Comparison of ENCODE assay signal across 8 mouse cellular contexts in genomic region chr3:138753182-138753885, GRCm38 (mm10). TPM values are rescaled to one million over a fixed set of nuclear protein-coding genes. Genes with fewer than 3 reads are reported as not detected.
A peak's percentile ranks its signal among the peaks of the same experiment; 100 is the strongest.
DNase-seq lines count a peak whose midpoint lies in the region; ATAC-seq and TF ChIP-seq lines count a peak whose summit lies in the region.

No protein-coding gene starts in this region.

- DNase-seq in left cerebral cortex, adult 2 months (ENCODE audit: extremely low spot score in 1 of 2, low spot score in 2 of 2), result no peak
- no peak for DNase-seq in left cerebral cortex, postnatal 10 days (ENCODE audit: extremely low spot score in 1 of 2, low spot score in 2 of 2)
- peak; percentile 76 for DNase-seq in cerebellum, adult 11-12 months
- DNase-seq in liver, embryonic 11.5 days (ENCODE audit: low spot score), result no peak
- peak; percentile 18 for DNase-seq in splenic B cell, adult 2 months (ENCODE audit: low read depth, low spot score)
- no peak for DNase-seq in thymus, postnatal 14 days
- DNase-seq in urinary bladder, postnatal 4 days (ENCODE audit: low spot score in 2 of 2), result no peak

- H3K4me3 ChIP-seq in left cerebral cortex, adult 2 months, result peak overlapping the region; percentile 19; the same call in 1 of the 2 replicates
- no peak overlapping the region for H3K4me3 ChIP-seq in forebrain, embryonic 13.5 days
- no peak overlapping the region for H3K4me3 ChIP-seq in liver, embryonic 11.5 days (ENCODE audit: low read depth, low read length)

- no peak for TF ChIP-seq CTCF in left cerebral cortex, adult 2 months (IDR thresholded peaks at IDR 0.05)

- intact Hi-C loops in left cerebral cortex, adult 2 months (cut with DNase I), result no loop called here
- intact Hi-C loops in left cerebral cortex, postnatal 10 days (cut with DNase I), result no loop called here

- H3K9ac ChIP-seq in forebrain, embryonic 13.5 days, result peak overlapping the region; percentile 12
- H3K9ac ChIP-seq in liver, embryonic 11.5 days (ENCODE audit: low read depth, low read length), result no peak overlapping the region; the same call in 1 of the 2 replicates

- no peaks in the 10 kb centered on the region for H3K27me3 ChIP-seq in forebrain, embryonic 13.5 days
- H3K27me3 ChIP-seq in liver, embryonic 11.5 days (replicated peaks; ENCODE audit: control insufficient read depth, insufficient read depth, low read length), result no peaks in the 10 kb centered on the region
- no peaks in the 10 kb centered on the region for H3K27me3 ChIP-seq in splenic B cell, adult 2 months (ENCODE audit: control insufficient read depth, insufficient read depth, low read length, poor library complexity, severe bottlenecking)

- no peaks in the 10 kb centered on the region for H3K9me3 ChIP-seq in forebrain, embryonic 13.5 days (replicated peaks)
- no peaks in the 10 kb centered on the region for H3K9me3 ChIP-seq in liver, embryonic 11.5 days (ENCODE audit: control insufficient read depth, low read length)

- WGBS in forebrain, embryonic 13.5 days, result 48% methylated on average over 12 of the region's 12 CpGs
- 14% methylated on average over 12 of the region's 12 CpGs for WGBS in liver, embryonic 11.5 days

- no peak overlapping the region for H3K4me2 ChIP-seq in forebrain, embryonic 13.5 days
- H3K4me2 ChIP-seq in liver, embryonic 11.5 days, result peak overlapping the region; percentile 44

- peaks cover 23% of the 10 kb centered on the region for H3K4me1 ChIP-seq in forebrain, embryonic 13.5 days
- peaks cover 10% of the 10 kb centered on the region for H3K4me1 ChIP-seq in liver, embryonic 11.5 days (replicated peaks; ENCODE audit: control insufficient read depth, insufficient read depth, low read length)

- H3K27ac ChIP-seq in left cerebral cortex, adult 2 months, result peak overlapping the region; percentile 67
- H3K27ac ChIP-seq in forebrain, embryonic 13.5 days, result no peak overlapping the region
- H3K27ac ChIP-seq in liver, embryonic 11.5 days (ENCODE audit: low read depth, low read length), result no peak overlapping the region

- peak; percentile 52 for ATAC-seq in forebrain, embryonic 13.5 days
- peak; percentile 73 for ATAC-seq in liver, embryonic 11.5 days (replicated peaks; ENCODE audit: low FRiP score)

- no peaks in the 10 kb centered on the region for H3K36me3 ChIP-seq in forebrain, embryonic 13.5 days (ENCODE audit: poor library complexity, severe bottlenecking)
- no peaks in the 10 kb centered on the region for H3K36me3 ChIP-seq in liver, embryonic 11.5 days (ENCODE audit: control insufficient read depth, insufficient read depth, low read length)
- no peaks in the 10 kb centered on the region for H3K36me3 ChIP-seq in splenic B cell, adult 2 months (ENCODE audit: control insufficient read depth, insufficient read depth, low read length, poor library complexity, severe bottlenecking)

RNA-seq across cellular contexts. Expression of gene Tspan5, which starts 11.3 kb away (rescaled TPM):
- total RNA-seq in left cerebral cortex, adult 2 months (2021), result 100 to 1,000 TPM; 242 to 281 TPM
- total RNA-seq in left cerebral cortex, postnatal 10 days (2021), result 100 to 1,000 TPM; 184 to 208 TPM
- 60.2 and 62.7 TPM in 2 replicates for polyA plus RNA-seq in forebrain, embryonic 13.5 days (2015; fragmentation: Nextera tagmentation; extraction: Ambion mirVana)
- 12.5 and 13.3 TPM in 2 replicates for polyA plus RNA-seq in liver, embryonic 11.5 days (2014; fragmentation: Nextera tagmentation; extraction: Ambion mirVana)

Comparison
In these comparisons a context has a peak if more than half of its experiments do, and no peak if none do; other contexts are left out.
1. DNase-seq: peak in cerebellum, adult 11-12 months (single experiment) and splenic B cell, adult 2 months (single experiment); none in left cerebral cortex, adult 2 months (0 of 2), left cerebral cortex, postnatal 10 days (0 of 2), liver, embryonic 11.5 days (single experiment), thymus, postnatal 14 days (single experiment) and urinary bladder, postnatal 4 days (0 of 2).